Mouse (Mus musculus) layer of hippocampus, adult 8-10 months (tissue): Measurements from ENCODE around the gene Smg6. TPM values are rescaled to one million over a fixed set of nuclear protein-coding genes. Genes with fewer than 3 reads are reported as not detected.

Source experiments
- DNase-seq, 2 experiments: peaks; one replicate each; pipeline ENCODE4 v3.0.0; 2022; ENCODE audit warnings: low spot score in 2 of 2
- total RNA-seq, 4 experiments: library from RNA; stranded (reverse); gene quantifications; 2 replicates each; pipeline ENCODE4 v1.2.4; 2022

The Smg6 gene
- total RNA-seq, 4 experiments from 2014 or later, result 32.4 to 38.8 (median 36.3) TPM

- DNase-seq, result no peak
Observed at GRCm38 (mm10) chr11:75046638-75047037, 121.0 kb downstream of the Smg6 start.

GRCm38 (mm10) chr11:75047066-75047465 lies 121.4 kb downstream of the Smg6 start:
- peak; percentile 51 to 57 for DNase-seq

- DNase-seq, result no peak
Observed at GRCm38 (mm10) chr11:75047736-75048407, 122.2 kb downstream of the Smg6 start.

GRCm38 (mm10) chr11:75049146-75049545 lies 123.5 kb downstream of the Smg6 start:
- no peak for DNase-seq

GRCm38 (mm10) chr11:75049807-75050206 lies 124.2 kb downstream of the Smg6 start:
- DNase-seq, result no peak

- no peak for DNase-seq
Observed at GRCm38 (mm10) chr11:75051239-75051638, 125.6 kb downstream of the Smg6 start.

GRCm38 (mm10) chr11:75051712-75052550 lies 126.3 kb downstream of the Smg6 start:
- DNase-seq, result no peak

GRCm38 (mm10) chr11:75053020-75053419 lies 127.4 kb downstream of the Smg6 start:
- no peak for DNase-seq

- DNase-seq, result no peak
Observed at GRCm38 (mm10) chr11:75053722-75054121, 128.1 kb downstream of the Smg6 start.

GRCm38 (mm10) chr11:75054184-75054877 lies 128.7 kb downstream of the Smg6 start:
- no peak for DNase-seq

- DNase-seq, result no peak
Observed at GRCm38 (mm10) chr11:75054878-75055214, 129.2 kb downstream of the Smg6 start.

- no peak for DNase-seq
Observed at GRCm38 (mm10) chr11:75062650-75063049, 137.0 kb downstream of the Smg6 start.

GRCm38 (mm10) chr11:75064266-75064665 lies 138.6 kb downstream of the Smg6 start:
- no peak for DNase-seq

- DNase-seq, result no peak
Observed at GRCm38 (mm10) chr11:75071352-75071751, 145.7 kb downstream of the Smg6 start.

GRCm38 (mm10) chr11:75072932-75073625 lies 147.5 kb downstream of the Smg6 start:
- no peak for DNase-seq

- no peak for DNase-seq
Observed at GRCm38 (mm10) chr11:75073696-75074095, 148.1 kb downstream of the Smg6 start.

- no peak for DNase-seq
Observed at GRCm38 (mm10) chr11:75074543-75074942, 148.9 kb downstream of the Smg6 start.

- no peak for DNase-seq
Observed at GRCm38 (mm10) chr11:75078616-75079015, 153.0 kb downstream of the Smg6 start.

- DNase-seq, result no peak
Observed at GRCm38 (mm10) chr11:75083031-75083430, 157.4 kb downstream of the Smg6 start.

- DNase-seq, result no peak
Observed at GRCm38 (mm10) chr11:75092159-75092558, 166.5 kb downstream of the Smg6 start.

GRCm38 (mm10) chr11:75092656-75093055 lies 167.0 kb downstream of the Smg6 start:
- no peak for DNase-seq

GRCm38 (mm10) chr11:75094759-75095158 lies 169.1 kb downstream of the Smg6 start:
- DNase-seq, result no peak
